Mouse (Mus musculus) intestine, embryonic 14.5 days (tissue): Measurements from ENCODE around the gene Rgs6. TPM values are rescaled to one million over a fixed set of nuclear protein-coding genes. Genes with fewer than 3 reads are reported as not detected.

Experiments used
- ATAC-seq: fragments of 200-750 bp; cut with Nextera tagmentation; replicated peaks from 2 replicates; pipeline ENCODE4 v1.8.0; 2017; ENCODE audit warnings: low read depth, moderate number of reproducible peaks, moderate TSS enrichment, moderate library complexity; ENCODE audit not compliant: low FRiP score, low TSS enrichment
- DNase-seq: peaks from one replicate; pipeline ENCODE4 v3.0.0-alpha.2; 2018; ENCODE audit warnings: low spot score
- H3K27ac ChIP-seq: fragments of 300-500 bp; sonication (generic); 2 replicates; pipeline ENCODE4 v1.5.1; 2014; ENCODE audit warnings: low read depth, mild to moderate bottlenecking, control low read depth
- H3K27me3 ChIP-seq: fragments of 300-500 bp; sonication (generic); replicated peaks from 2 replicates; pipeline ENCODE4 v1.6.1; 2014; ENCODE audit warnings: low read length, control low read depth; ENCODE audit not compliant: control insufficient read depth, insufficient read depth
- H3K36me3 ChIP-seq: fragments of 300-500 bp; sonication (generic); 2 replicates; pipeline ENCODE4 v1.6.1; 2014; ENCODE audit warnings: low read length, control low read depth; ENCODE audit not compliant: control insufficient read depth, insufficient read depth
- H3K4me1 ChIP-seq: fragments of 300-500 bp; sonication (generic); replicated peaks from 2 replicates; pipeline ENCODE4 v1.6.1; 2014; ENCODE audit warnings: low read length, control low read depth, mixed read lengths; ENCODE audit not compliant: control insufficient read depth, insufficient read depth
- H3K4me2 ChIP-seq: fragments of 300-500 bp; sonication (generic); 2 replicates; pipeline ENCODE4 v1.6.1; 2014; ENCODE audit warnings: low read length
- H3K4me3 ChIP-seq: fragments of 300-500 bp; sonication (generic); 2 replicates; pipeline ENCODE4 v1.5.1; 2014; ENCODE audit warnings: low read depth, low read length, control low read depth, mixed read lengths
- H3K9ac ChIP-seq: fragments of 300-500 bp; sonication (generic); 2 replicates; pipeline ENCODE4 v1.6.1; 2014; ENCODE audit warnings: mild to moderate bottlenecking, low read length
- H3K9me3 ChIP-seq: fragments of 300-500 bp; sonication (generic); 2 replicates; pipeline ENCODE4 v1.6.1; 2016; ENCODE audit warnings: low read length, control low read depth; ENCODE audit not compliant: control insufficient read depth
- WGBS: fragments of 180-500 bp; shearing (Covaris S2); extraction: QIAGEN DNeasy Blood & Tissue Kit; methylation state at CpG from one replicate; pipeline ENCODE4 v1.1.7; 2014; 5-methylcytosine and 5-hydroxymethylcytosine counted together
- polyA plus RNA-seq: library from polyadenylated mRNA; unstranded; fragments of >200 nt; fragmentation: Nextera tagmentation; extraction: Ambion mirVana; gene quantifications from 2 replicates; pipeline ENCODE4 v1.2.1, GENCODE M21; 2014

Rgs6 gene
- polyA plus RNA-seq, 1 experiment from 2014 or later, result 1.9 TPM

GRCm38 (mm10) chr12:83073879-83074368 is 485.8 kb downstream of the Rgs6 start:
- Histone ChIP-seq H3K27me3 (no peaks in the 10 kb centered on the region), H3K4me1 (peaks cover 12% of the 10 kb centered on the region; the same call in 1 of the 2 replicates), H3K9ac (no peak overlapping the region), H3K4me3 (no peak overlapping the region), H3K4me2 (no peak overlapping the region), H3K9me3 (no peaks in the 10 kb centered on the region), H3K27ac (peak overlapping the region; percentile 7; the same call in 1 of the 2 replicates), H3K36me3 (no peaks in the 10 kb centered on the region)
- DNase-seq (no peak), ATAC-seq (no peak)
- WGBS, result 74% methylated on average over 6 of the region's 6 CpGs

GRCm38 (mm10) chr12:83076179-83076578 is 488.1 kb downstream of the Rgs6 start:
- ATAC-seq (no peak), DNase-seq (no peak)
- Histone ChIP-seq H3K9me3 (no peaks in the 10 kb centered on the region), H3K27me3 (no peaks in the 10 kb centered on the region), H3K4me2 (no peak overlapping the region), H3K4me1 (peaks cover 12% of the 10 kb centered on the region; the same call in 1 of the 2 replicates), H3K9ac (no peak overlapping the region), H3K36me3 (no peaks in the 10 kb centered on the region), H3K27ac (no peak overlapping the region), H3K4me3 (no peak overlapping the region)
- WGBS, result 92% methylated on average over 3 of the region's 3 CpGs

GRCm38 (mm10) chr12:83077486-83077885 is 489.4 kb downstream of the Rgs6 start:
- Histone ChIP-seq H3K4me2 (no peak overlapping the region), H3K27me3 (no peaks in the 10 kb centered on the region), H3K9ac (no peak overlapping the region), H3K27ac (no peak overlapping the region), H3K4me1 (peaks cover 12% of the 10 kb centered on the region; the same call in 1 of the 2 replicates), H3K36me3 (no peaks in the 10 kb centered on the region), H3K4me3 (no peak overlapping the region), H3K9me3 (no peaks in the 10 kb centered on the region)
- DNase-seq (no peak), ATAC-seq (no peak)
- WGBS, result 88% methylated on average over 2 of the region's 2 CpGs

- 76% methylated on average over 3 of the region's 4 CpGs for WGBS
- Histone ChIP-seq H3K4me2 (no peak overlapping the region), H3K27me3 (no peaks in the 10 kb centered on the region), H3K4me3 (no peak overlapping the region), H3K4me1 (no peaks in the 10 kb centered on the region; the same call in 1 of the 2 replicates), H3K9me3 (no peaks in the 10 kb centered on the region), H3K9ac (no peak overlapping the region), H3K27ac (no peak overlapping the region), H3K36me3 (no peaks in the 10 kb centered on the region)
- DNase-seq (no peak), ATAC-seq (no peak)
These were observed 495.3 kb downstream of the Rgs6 start for GRCm38 (mm10) chr12:83083427-83083826.

GRCm38 (mm10) chr12:83084614-83085013 is 496.5 kb downstream of the Rgs6 start:
- no peaks in the 10 kb centered on the region for H3K36me3 ChIP-seq
- ATAC-seq (no peak), DNase-seq (no peak)
- no peak overlapping the region for H3K4me2 ChIP-seq
- no peaks in the 10 kb centered on the region for H3K27me3 ChIP-seq
- no peaks in the 10 kb centered on the region for H3K9me3 ChIP-seq
- 93% methylated on average over 5 of the region's 5 CpGs for WGBS
- no peaks in the 10 kb centered on the region; the same call in 1 of the 2 replicates for H3K4me1 ChIP-seq
- H3K9ac ChIP-seq, result no peak overlapping the region
- H3K4me3 ChIP-seq, result no peak overlapping the region
- H3K27ac ChIP-seq, result no peak overlapping the region

- Histone ChIP-seq H3K4me1 (no peaks in the 10 kb centered on the region; the same call in 1 of the 2 replicates), H3K9me3 (no peaks in the 10 kb centered on the region), H3K9ac (no peak overlapping the region), H3K27me3 (no peaks in the 10 kb centered on the region), H3K36me3 (no peaks in the 10 kb centered on the region), H3K4me2 (no peak overlapping the region), H3K27ac (peak overlapping the region; percentile 28; the same call in 1 of the 2 replicates), H3K4me3 (no peak overlapping the region)
- WGBS, result 77% methylated on average over 4 of the region's 4 CpGs
- ATAC-seq (no peak), DNase-seq (no peak)
These were observed 498.9 kb downstream of the Rgs6 start for GRCm38 (mm10) chr12:83087010-83087409.

GRCm38 (mm10) chr12:83087555-83087954 is 499.5 kb downstream of the Rgs6 start:
- 43% methylated on average over 7 of the region's 7 CpGs for WGBS
- Histone ChIP-seq H3K27me3 (no peaks in the 10 kb centered on the region), H3K36me3 (no peaks in the 10 kb centered on the region), H3K9me3 (no peaks in the 10 kb centered on the region), H3K4me1 (no peaks in the 10 kb centered on the region; the same call in 1 of the 2 replicates), H3K4me2 (no peak overlapping the region), H3K9ac (no peak overlapping the region), H3K27ac (peak overlapping the region; percentile 28; the same call in 1 of the 2 replicates), H3K4me3 (no peak overlapping the region)
- ATAC-seq (no peak), DNase-seq (no peak)

- H3K4me2 ChIP-seq, result no peak overlapping the region
- ATAC-seq, result no peak
- no peak for DNase-seq
- no peak overlapping the region for H3K4me3 ChIP-seq
- H3K36me3 ChIP-seq, result no peaks in the 10 kb centered on the region
- H3K9me3 ChIP-seq, result no peaks in the 10 kb centered on the region
- no peak overlapping the region for H3K9ac ChIP-seq
- H3K27me3 ChIP-seq, result no peaks in the 10 kb centered on the region
- no peaks in the 10 kb centered on the region; the same call in 1 of the 2 replicates for H3K4me1 ChIP-seq
- 90% methylated on average over 7 of the region's 7 CpGs for WGBS
- H3K27ac ChIP-seq, result no peak overlapping the region
These were observed 503.9 kb downstream of the Rgs6 start for GRCm38 (mm10) chr12:83092001-83092400.

- Histone ChIP-seq H3K27me3 (no peaks in the 10 kb centered on the region), H3K9me3 (0 out of 2 replicates have a peak, but pooled peaks cover 2% of the 10 kb centered on the region), H3K27ac (no peak overlapping the region), H3K4me2 (no peak overlapping the region), H3K9ac (no peak overlapping the region), H3K4me3 (no peak overlapping the region), H3K36me3 (no peaks in the 10 kb centered on the region), H3K4me1 (no peaks in the 10 kb centered on the region)
- DNase-seq, result no peak
- whole genome bisulfite sequencing, result 85% methylated on average over 1 of the region's 1 CpGs
- no peak for ATAC-seq
These were observed 509.7 kb downstream of the Rgs6 start for GRCm38 (mm10) chr12:83097787-83098186.
